ENCODE assay signal across 8 mouse cellular contexts in the genomic region with DNA sequence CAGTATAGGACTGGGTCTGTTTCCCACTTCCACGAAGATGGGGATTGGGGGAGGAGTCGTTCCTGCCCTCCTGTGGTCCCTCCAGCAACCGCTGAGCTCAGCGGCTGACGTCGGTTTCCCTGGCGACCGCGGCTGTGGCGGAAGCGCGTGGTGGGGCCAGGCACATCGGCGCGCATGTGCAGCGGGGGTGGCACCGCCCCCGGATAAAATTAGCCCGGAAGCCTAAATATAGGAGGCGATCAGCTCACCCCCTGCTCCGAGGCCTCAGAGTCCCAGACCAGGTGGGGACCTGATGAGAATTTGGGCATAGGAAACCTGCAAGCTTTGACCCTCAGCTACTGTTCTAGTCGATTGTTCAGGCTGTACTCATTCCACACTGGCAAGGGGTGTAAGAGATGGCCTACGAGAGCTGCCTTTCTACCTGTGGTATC. TPM values are rescaled to one million over a fixed set of nuclear protein-coding genes. Genes with fewer than 3 reads are reported as not detected.
A peak's percentile ranks its signal among the peaks of the same experiment; 100 is the strongest.
DNase-seq lines count a peak whose midpoint lies in the region; ATAC-seq and TF ChIP-seq lines count a peak whose summit lies in the region.

No protein-coding gene starts in this region.

- H3K4me2 ChIP-seq in forebrain, embryonic 15.5 days (replicated peaks) = peak overlapping the region; percentile 69
- H3K4me2 ChIP-seq in lung, embryonic 15.5 days = peak overlapping the region; percentile 92

- peak overlapping the region; percentile 82 for H3K27ac ChIP-seq in forebrain, embryonic 15.5 days (replicated peaks)
- peak overlapping the region; percentile 98 for H3K27ac ChIP-seq in lung, embryonic 15.5 days
- H3K27ac ChIP-seq in olfactory bulb, adult 2 months (ENCODE audit: insufficient read depth, low read depth, low read length) = peak overlapping the region; percentile 99

- peak overlapping the region; percentile 56 for H3K4me3 ChIP-seq in forebrain, embryonic 15.5 days
- H3K4me3 ChIP-seq in lung, embryonic 15.5 days = peak overlapping the region; percentile 69
- peak overlapping the region; percentile 83 for H3K4me3 ChIP-seq in olfactory bulb, adult 2 months (ENCODE audit: insufficient read depth, low read depth, low read length)

- H3K9ac ChIP-seq in forebrain, embryonic 15.5 days (replicated peaks) = peak overlapping the region; percentile 61
- peak overlapping the region; percentile 65 for H3K9ac ChIP-seq in lung, embryonic 15.5 days

- intact Hi-C loops in heart, postnatal 14 days (cut with DNase I) = loop anchor here (1.0 to 10.0 kb wide), 3 partner anchors 18 to 815 kb away; partner anchors contain the start of genes Gps2 and Kdm6b

- H3K27me3 ChIP-seq in forebrain, embryonic 15.5 days = no peaks in the 10 kb centered on the region
- H3K27me3 ChIP-seq in lung, embryonic 15.5 days = no peaks in the 10 kb centered on the region

- DNase-seq in ES-CJ7 (ENCODE audit: low read depth, low spot score) = peak; percentile 79
- DNase-seq in cerebellum, adult 11 months = peak; percentile 88
- DNase-seq in heart, postnatal 14 days = peak; percentile 96
- DNase-seq in layer of hippocampus, adult 18-20 months (ENCODE audit: low spot score in 2 of 2) = peak; percentile 94 to 95
- DNase-seq in thymus, adult 18-20 months = peak; percentile 86 to 92

- TF ChIP-seq POLR2A in olfactory bulb, adult 2 months (IDR thresholded peaks at IDR 0.05; ENCODE audit: insufficient read depth, low read depth, low read length) = 0 out of 2 replicates have a peak, but pooled peaks have one; percentile 12

- peaks cover 58% of the 10 kb centered on the region for H3K4me1 ChIP-seq in forebrain, embryonic 15.5 days
- H3K4me1 ChIP-seq in lung, embryonic 15.5 days = peaks cover 32% of the 10 kb centered on the region
- peaks cover 63% of the 10 kb centered on the region for H3K4me1 ChIP-seq in olfactory bulb, adult 2 months (ENCODE audit: control insufficient read depth, insufficient read depth, low read length)

- peak; percentile 27 for ATAC-seq in forebrain, embryonic 15.5 days (replicated peaks)
- peak; percentile 7; the same call in 1 of the 2 replicates for ATAC-seq in lung, embryonic 15.5 days (ENCODE audit: borderline replicate concordance, extremely low read depth, low FRiP score, low TSS enrichment)

- no peaks in the 10 kb centered on the region for H3K9me3 ChIP-seq in forebrain, embryonic 15.5 days
- H3K9me3 ChIP-seq in lung, embryonic 15.5 days = no peaks in the 10 kb centered on the region

- TF ChIP-seq CTCF in olfactory bulb, adult 2 months (IDR thresholded peaks at IDR 0.05; ENCODE audit: insufficient read depth, low read depth, low read length) = no peak

- WGBS in forebrain, embryonic 15.5 days = under 1% methylated on average over 23 of the region's 23 CpGs
- under 1% methylated on average over 23 of the region's 23 CpGs for WGBS in lung, embryonic 15.5 days
- WGBS in olfactory bulb, adult 2 months = under 1% methylated on average over 23 of the region's 23 CpGs

- peaks cover 32% of the 10 kb centered on the region for H3K36me3 ChIP-seq in forebrain, embryonic 15.5 days
- peaks cover 47% of the 10 kb centered on the region for H3K36me3 ChIP-seq in lung, embryonic 15.5 days

RNA-seq across cellular contexts. Expression of gene Per1, which starts 4.9 kb away (rescaled TPM):
- 7.6 and 8.2 TPM in 2 replicates for polyA plus RNA-seq in forebrain, embryonic 15.5 days (2015; fragmentation: Nextera tagmentation; extraction: Ambion mirVana)
- 100 to 1,000 TPM; 100 to 103 TPM for total RNA-seq in heart, postnatal 14 days (2021)
- total RNA-seq in layer of hippocampus, adult 18-20 months (2021) = 100 to 1,000 TPM in 1 of 2 experiments, 10 to 100 TPM in 1; 92.9 to 115 TPM
- 21.7 and 24.0 TPM in 2 replicates for polyA plus RNA-seq in lung, embryonic 15.5 days (2015; fragmentation: Nextera tagmentation; extraction: Ambion mirVana)
- not detected in 2 replicates for polyA plus RNA-seq in olfactory bulb, adult 2 months (2012; ENCODE audit: insufficient read depth, insufficient read length, low replicate concordance, missing spikeins)

RNA-seq across cellular contexts. Expression of gene Vamp2, which starts 11.6 kb away (rescaled TPM):
- 179 and 188 TPM in 2 replicates for polyA plus RNA-seq in forebrain, embryonic 15.5 days (2015; fragmentation: Nextera tagmentation; extraction: Ambion mirVana)
- 10 to 100 TPM; 68.8 to 72.6 TPM for total RNA-seq in heart, postnatal 14 days (2021)
- 1,000 to 10,000 TPM in 1 of 2 experiments, 100 to 1,000 TPM in 1; 995 to 1,010 TPM for total RNA-seq in layer of hippocampus, adult 18-20 months (2021)
- polyA plus RNA-seq in lung, embryonic 15.5 days (2015; fragmentation: Nextera tagmentation; extraction: Ambion mirVana) = 61.6 and 66.6 TPM in 2 replicates
- 348 and 768 TPM in 2 replicates for polyA plus RNA-seq in olfactory bulb, adult 2 months (2012; ENCODE audit: insufficient read depth, insufficient read length, low replicate concordance, missing spikeins)

RNA-seq across cellular contexts. Expression of gene Hes7, which starts 20.3 kb away (rescaled TPM):
- 0.42 and 0.46 TPM in 2 replicates for polyA plus RNA-seq in forebrain, embryonic 15.5 days (2015; fragmentation: Nextera tagmentation; extraction: Ambion mirVana)
- under 1 TPM; 0.14 to 0.32 TPM for total RNA-seq in heart, postnatal 14 days (2021)
- total RNA-seq in layer of hippocampus, adult 18-20 months (2021) = 1 to 10 TPM; 1.1 to 1.6 TPM
- 0.52 and 0.60 TPM in 2 replicates for polyA plus RNA-seq in lung, embryonic 15.5 days (2015; fragmentation: Nextera tagmentation; extraction: Ambion mirVana)
- not detected in 2 replicates for polyA plus RNA-seq in olfactory bulb, adult 2 months (2012; ENCODE audit: insufficient read depth, insufficient read length, low replicate concordance, missing spikeins)

RNA-seq across cellular contexts. Expression of gene 9130213A22Rik, which starts 22.5 kb away (rescaled TPM):
- polyA plus RNA-seq in forebrain, embryonic 15.5 days (2015; fragmentation: Nextera tagmentation; extraction: Ambion mirVana) = 0.31 and 0.38 TPM in 2 replicates
- under 1 TPM; 0.33 to 0.44 TPM for total RNA-seq in heart, postnatal 14 days (2021)
- 1 to 10 TPM; 1.3 to 1.6 TPM for total RNA-seq in layer of hippocampus, adult 18-20 months (2021)
- 0.36 and 0.57 TPM in 2 replicates for polyA plus RNA-seq in lung, embryonic 15.5 days (2015; fragmentation: Nextera tagmentation; extraction: Ambion mirVana)
- polyA plus RNA-seq in olfactory bulb, adult 2 months (2012; ENCODE audit: insufficient read depth, insufficient read length, low replicate concordance, missing spikeins) = not detected in 2 replicates

RNA-seq across cellular contexts. Expression of gene Aloxe3, which starts 25.8 kb away (rescaled TPM):
- 2.2 and 3.6 TPM in 2 replicates for polyA plus RNA-seq in forebrain, embryonic 15.5 days (2015; fragmentation: Nextera tagmentation; extraction: Ambion mirVana)
- total RNA-seq in heart, postnatal 14 days (2021) = not detected
- total RNA-seq in layer of hippocampus, adult 18-20 months (2021) = 1 to 10 TPM; 8.6 to 9.1 TPM
- 0.16 and 0.53 TPM in 2 replicates for polyA plus RNA-seq in lung, embryonic 15.5 days (2015; fragmentation: Nextera tagmentation; extraction: Ambion mirVana)
- not detected in 2 replicates for polyA plus RNA-seq in olfactory bulb, adult 2 months (2012; ENCODE audit: insufficient read depth, insufficient read length, low replicate concordance, missing spikeins)

Comparison
In these comparisons a context has a peak if more than half of its experiments do, and no peak if none do; other contexts are left out.
1. Peak in every context shown above with its lines: DNase-seq, ATAC-seq, H3K4me3 ChIP-seq and H3K27ac ChIP-seq.